Mouse (Mus musculus) cerebellum, adult 2 months (tissue): ENCODE results near the gene Faap20. TPM values are rescaled to one million over a fixed set of nuclear protein-coding genes. Genes with fewer than 3 reads are reported as not detected.

Experiments
- DNase-seq, 2 experiments: peaks; one replicate each; pipeline ENCODE4 v3.0.0; 2021
- H3K27ac ChIP-seq: fragments of 200-500 bp; 2 replicates; pipeline ENCODE4 v1.5.1; 2012; ENCODE audit warnings: low read length, control low read depth, inconsistent platforms; ENCODE audit not compliant: insufficient read depth
- H3K27me3 ChIP-seq: fragments of 200-500 bp; 2 replicates; pipeline ENCODE4 v1.6.1; 2012; ENCODE audit warnings: inconsistent platforms, mild to moderate bottlenecking, low read length, moderate library complexity; ENCODE audit not compliant: control insufficient read depth, insufficient read depth
- H3K4me1 ChIP-seq: fragments of 200-500 bp; 2 replicates; pipeline ENCODE4 v1.6.1; 2011; ENCODE audit warnings: low read length; ENCODE audit not compliant: control insufficient read depth, insufficient read depth
- H3K4me3 ChIP-seq: fragments of 200-500 bp; replicated peaks from 2 replicates; pipeline ENCODE3; 2011; ENCODE audit warnings: mild to moderate bottlenecking, low read depth, low read length, control low read depth; ENCODE audit not compliant: insufficient read depth
- CTCF ChIP-seq: fragments of 200-500 bp; IDR thresholded peaks from 2 replicates; pipeline ENCODE4 v1.5.1; 2011; ENCODE audit warnings: low read depth, mild to moderate bottlenecking, control low read depth, low read length, moderate library complexity, borderline replicate concordance; ENCODE audit not compliant: insufficient read depth
- POLR2A ChIP-seq: fragments of 200-500 bp; IDR thresholded peaks from 2 replicates; pipeline ENCODE4 v1.6.1; 2011; ENCODE audit warnings: low read length, control low read depth, borderline replicate concordance; ENCODE audit not compliant: insufficient read depth
- WGBS: fragments of 180-500 bp; shearing (Covaris S2); methylation state at CpG from one replicate; pipeline ENCODE4 v1.1.7; 2018; 5-methylcytosine and 5-hydroxymethylcytosine counted together
- polyA plus RNA-seq: library from polyadenylated mRNA; depleted of rRNA; stranded (reverse); fragments of >200 nt; gene quantifications from 2 replicates; pipeline ENCODE4 v1.2.3, GENCODE M21; 2012; rRNA removed

Faap20 gene
- polyA plus RNA-seq, 1 experiment = 94.5 TPM

- no peak for TF ChIP-seq CTCF
- TF ChIP-seq POLR2A = no peak
- DNase-seq = peak in 1 of 2 experiments; percentile 64
- peaks cover 70% of the 10 kb centered on the region for H3K4me1 ChIP-seq
- no peaks in the 10 kb centered on the region for H3K27me3 ChIP-seq
- 11% methylated on average over 8 of the region's 8 CpGs for WGBS
- H3K4me3 ChIP-seq = no peak overlapping the region
- peak overlapping the region; percentile 98 for H3K27ac ChIP-seq
Observed at GRCm38 (mm10) chr4:155305531-155306031, 56.0 kb downstream of the Faap20 start.

Other genes starting within 250 kb of the Faap20 start
- 149 and 180 TPM in 2 replicates for gene Plch2, start 193.0 kb upstream of the Faap20 start, polyA plus RNA-seq
- gene Pex10, start 182.8 kb upstream of the Faap20 start, polyA plus RNA-seq = 32.0 and 38.1 TPM in 2 replicates
- 102 and 104 TPM in 2 replicates for gene Rer1, start 163.4 kb upstream of the Faap20 start, polyA plus RNA-seq
- 15.6 and 18.7 TPM in 2 replicates for gene Morn1, start 163.2 kb upstream of the Faap20 start, polyA plus RNA-seq
- 87.2 and 106 TPM in 2 replicates for gene Ski, start 27.2 kb upstream of the Faap20 start, polyA plus RNA-seq
- gene Prkcz, start 111.6 kb downstream of the Faap20 start, polyA plus RNA-seq = 245 and 253 TPM in 2 replicates
- gene Gabrd, start 148.3 kb downstream of the Faap20 start, polyA plus RNA-seq = 243 and 290 TPM in 2 replicates
- 18.7 and 22.0 TPM in 2 replicates for gene Cfap74, start 159.4 kb downstream of the Faap20 start, polyA plus RNA-seq
- gene Tmem52, start 219.3 kb downstream of the Faap20 start, polyA plus RNA-seq = 9.4 and 12.1 TPM in 2 replicates
- gene Gnb1, start 241.6 kb downstream of the Faap20 start, polyA plus RNA-seq = 512 and 552 TPM in 2 replicates